Comparison of ENCODE assay signal across 8 mouse cellular contexts in genomic region chr2:83723921-83724826, GRCm38 (mm10). TPM values are rescaled to one million over a fixed set of nuclear protein-coding genes. Genes with fewer than 3 reads are reported as not detected.
DNase-seq lines count a peak whose midpoint lies in the region.

TSS of gene Itgav (plus strand) at chr2:83724397.

- peak within 1 kb of the TSS; percentile 85 for H3K4me3 ChIP-seq in midbrain, embryonic 10.5 days

- peaks cover 23% of the 10 kb centered on the region for H3K4me1 ChIP-seq in midbrain, embryonic 10.5 days

- peak; percentile 99 for DNase-seq in adrenal gland, adult 2 months
- peak; percentile 82 for DNase-seq in embryo, embryonic 9.5 days (ENCODE audit: extremely low spot score)
- peak; percentile 100 for DNase-seq in heart, adult 11 months
- peak; percentile 96 for DNase-seq in kidney, adult 11 months
- peak; percentile 84 for DNase-seq in left cerebral cortex, postnatal 4 days
- DNase-seq in midbrain, embryonic 10.5 days (ENCODE audit: low spot score) = peak; percentile 85
- peak; percentile 83 to 86 for DNase-seq in right cerebral cortex, postnatal 36 days (ENCODE audit: low spot score in 2 of 2)
- DNase-seq in urinary bladder, postnatal 4 days (ENCODE audit: low spot score in 2 of 2) = peak; percentile 92 to 93

- no peaks in the 10 kb centered on the region for H3K27me3 ChIP-seq in midbrain, embryonic 10.5 days (ENCODE audit: low read depth, poor library complexity, severe bottlenecking)

- peak within 1 kb of the TSS; percentile 95 for H3K27ac ChIP-seq in midbrain, embryonic 10.5 days (replicated peaks)

- H3K9me3 ChIP-seq in midbrain, embryonic 10.5 days (replicated peaks) = no peaks in the 10 kb centered on the region

- intact Hi-C loops in left cerebral cortex, postnatal 4 days (cut with DNase I) = no loop called here

- 1% methylated on average over 84 of the region's 84 CpGs for WGBS in midbrain, embryonic 10.5 days

- H3K36me3 ChIP-seq in midbrain, embryonic 10.5 days = no peaks in the 10 kb centered on the region

RNA-seq across cellular contexts. Expression of gene Itgav, which starts in this region (rescaled TPM):
- total RNA-seq in adrenal gland, adult 2 months (2021) = 100 to 1,000 TPM; 127 to 133 TPM
- 196 and 209 TPM in 2 replicates for polyA plus RNA-seq in adrenal gland, adult 2 months (2012; rRNA removed)
- 10 to 100 TPM; 29.7 to 30.6 TPM for total RNA-seq in left cerebral cortex, postnatal 4 days (2021)
- polyA plus RNA-seq in midbrain, embryonic 10.5 days (2016; fragmentation: Nextera tagmentation; extraction: Ambion mirVana) = 28.8 and 29.2 TPM in 2 replicates

Comparison
In these comparisons a context has a peak if more than half of its experiments do, and no peak if none do; other contexts are left out.
1. Peak in every context shown above with its lines: DNase-seq, H3K4me3 ChIP-seq and H3K27ac ChIP-seq.
2. RNA of gene Itgav (total RNA-seq): 127 to 133 TPM in adrenal gland, adult 2 months; 29.7 to 30.6 TPM in left cerebral cortex, postnatal 4 days; every median in the first group is over 4 times any median in the second.